Mouse (Mus musculus): ENCODE measurements around the gene Zbtb43. TPM values are rescaled to one million over a fixed set of nuclear protein-coding genes. Genes with fewer than 3 reads are reported as not detected.

Gene Zbtb43
- polyA plus RNA-seq, 1 experiment from 2014 or later: 18.2 TPM

- no peaks in the 10 kb centered on the region for H3K36me3 ChIP-seq
- H3K4me1 ChIP-seq: peaks cover 28% of the 10 kb centered on the region
- H3K9me3 ChIP-seq: no peaks in the 10 kb centered on the region
- H3K27ac ChIP-seq: no peak overlapping the region
- WGBS: 16% methylated on average over 2 of the region's 2 CpGs
- no peaks in the 10 kb centered on the region for H3K27me3 ChIP-seq
- no peak overlapping the region for H3K4me3 ChIP-seq
- ATAC-seq (ENCODE audit: low FRiP score, low read depth): no peak
- H3K9ac ChIP-seq: no peak overlapping the region
- no peak overlapping the region for H3K4me2 ChIP-seq (replicated peaks)
Measured at GRCm38 (mm10) chr2:33438377-33438776, 30.0 kb downstream of the Zbtb43 start.

DNA sequence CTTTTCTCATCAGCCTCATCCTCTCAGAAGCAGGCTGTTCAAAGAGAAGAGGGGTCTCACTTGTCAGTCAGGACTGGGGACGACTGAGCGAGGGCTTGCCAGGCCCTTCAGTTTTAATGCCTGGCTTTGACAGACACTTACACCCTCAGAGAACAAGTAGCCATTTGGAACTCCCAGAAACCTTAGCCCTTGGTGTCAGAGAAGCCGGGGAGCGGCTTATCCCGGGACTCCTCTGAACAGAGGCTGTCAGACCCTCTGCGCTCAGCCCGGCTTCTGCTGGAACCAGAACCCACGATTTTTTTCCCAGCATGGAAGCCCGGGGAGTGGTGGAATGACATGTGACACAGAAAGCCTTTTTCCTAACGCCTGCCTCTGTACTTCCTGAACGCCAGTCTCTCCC lies 31.2 kb downstream of the Zbtb43 start:
- Histone ChIP-seq H3K9ac (no peak overlapping the region), H3K36me3 (no peaks in the 10 kb centered on the region), H3K27ac (no peak overlapping the region), H3K27me3 (no peaks in the 10 kb centered on the region), H3K4me1 (peaks cover 28% of the 10 kb centered on the region), H3K4me3 (no peak overlapping the region), H3K9me3 (no peaks in the 10 kb centered on the region), H3K4me2 (replicated peaks) (no peak overlapping the region)
- ATAC-seq (ENCODE audit: low FRiP score, low read depth): no peak
- WGBS: 42% methylated on average over 11 of the region's 11 CpGs

- Histone ChIP-seq H3K9me3 (no peaks in the 10 kb centered on the region), H3K9ac (peak overlapping the region; percentile 31; the same call in 1 of the 2 replicates), H3K4me1 (peaks cover 33% of the 10 kb centered on the region), H3K4me3 (peak overlapping the region; percentile 24), H3K27ac (no peak overlapping the region), H3K27me3 (no peaks in the 10 kb centered on the region), H3K36me3 (no peaks in the 10 kb centered on the region), H3K4me2 (replicated peaks) (peak overlapping the region; percentile 59)
- no peak for ATAC-seq (ENCODE audit: low FRiP score, low read depth)
- 3% methylated on average over 16 of the region's 16 CpGs for WGBS
Measured at GRCm38 (mm10) chr2:33436035-33436580, 32.3 kb downstream of the Zbtb43 start.

GRCm38 (mm10) chr2:33435036-33435650 lies 33.2 kb downstream of the Zbtb43 start:
- no peaks in the 10 kb centered on the region for H3K36me3 ChIP-seq
- H3K4me3 ChIP-seq: no peak overlapping the region
- ATAC-seq (ENCODE audit: low FRiP score, low read depth): no peak
- H3K9ac ChIP-seq: no peak overlapping the region
- peak overlapping the region; percentile 59; the same call in 1 of the 2 replicates for H3K4me2 ChIP-seq (replicated peaks)
- no peaks in the 10 kb centered on the region for H3K9me3 ChIP-seq
- H3K27me3 ChIP-seq: no peaks in the 10 kb centered on the region
- WGBS: 42% methylated on average over 8 of the region's 8 CpGs
- no peak overlapping the region for H3K27ac ChIP-seq
- H3K4me1 ChIP-seq: peaks cover 35% of the 10 kb centered on the region

GRCm38 (mm10) chr2:33432877-33433276 lies 35.5 kb downstream of the Zbtb43 start:
- H3K4me2 ChIP-seq (replicated peaks): no peak overlapping the region
- H3K9ac ChIP-seq: no peak overlapping the region
- H3K4me3 ChIP-seq: no peak overlapping the region
- H3K27me3 ChIP-seq: no peaks in the 10 kb centered on the region
- H3K27ac ChIP-seq: no peak overlapping the region
- no peak for ATAC-seq (ENCODE audit: low FRiP score, low read depth)
- no peaks in the 10 kb centered on the region for H3K9me3 ChIP-seq
- H3K36me3 ChIP-seq: peaks cover under 1% of the 10 kb centered on the region
- peaks cover 44% of the 10 kb centered on the region for H3K4me1 ChIP-seq
- 53% methylated on average over 5 of the region's 5 CpGs for WGBS

GRCm38 (mm10) chr2:33430771-33431699 lies 37.3 kb downstream of the Zbtb43 start, which contains the start of gene Zbtb34:
TSS of gene Zbtb34 (minus strand) at chr2:33431324.
- peak within 1 kb of the TSS; percentile 87 for H3K4me2 ChIP-seq (replicated peaks)

GRCm38 (mm10) chr2:33430081-33430770 lies 38.1 kb downstream of the Zbtb43 start:
- peak overlapping the region; percentile 99 for H3K4me3 ChIP-seq
- H3K36me3 ChIP-seq: peaks cover 18% of the 10 kb centered on the region
- peak overlapping the region; percentile 96 for H3K9ac ChIP-seq
- H3K4me2 ChIP-seq (replicated peaks): peak overlapping the region; percentile 87
- H3K9me3 ChIP-seq: no peaks in the 10 kb centered on the region
- 3% methylated on average over 13 of the region's 13 CpGs for WGBS
- H3K27me3 ChIP-seq: no peaks in the 10 kb centered on the region
- no peak for ATAC-seq (ENCODE audit: low FRiP score, low read depth)
- peaks cover 30% of the 10 kb centered on the region for H3K4me1 ChIP-seq
- peak overlapping the region; percentile 79; the same call in 1 of the 2 replicates for H3K27ac ChIP-seq

More at GRCm38 (mm10) chr2:33430771-33431699, 37.3 kb downstream of the Zbtb43 start, which contains the start of gene Zbtb34:
- Histone ChIP-seq H3K4me3 (peak within 1 kb of the TSS; percentile 99), H3K4me1 (peaks cover 38% of the 10 kb centered on the region), H3K9me3 (no peaks in the 10 kb centered on the region), H3K36me3 (peaks cover 15% of the 10 kb centered on the region), H3K9ac (peak within 1 kb of the TSS; percentile 96), H3K27me3 (no peaks in the 10 kb centered on the region), H3K27ac (peak within 1 kb of the TSS; percentile 79)
- ATAC-seq (ENCODE audit: low FRiP score, low read depth): peak; percentile 69
- whole genome bisulfite sequencing: under 1% methylated on average over 84 of the region's 102 CpGs

DNA sequence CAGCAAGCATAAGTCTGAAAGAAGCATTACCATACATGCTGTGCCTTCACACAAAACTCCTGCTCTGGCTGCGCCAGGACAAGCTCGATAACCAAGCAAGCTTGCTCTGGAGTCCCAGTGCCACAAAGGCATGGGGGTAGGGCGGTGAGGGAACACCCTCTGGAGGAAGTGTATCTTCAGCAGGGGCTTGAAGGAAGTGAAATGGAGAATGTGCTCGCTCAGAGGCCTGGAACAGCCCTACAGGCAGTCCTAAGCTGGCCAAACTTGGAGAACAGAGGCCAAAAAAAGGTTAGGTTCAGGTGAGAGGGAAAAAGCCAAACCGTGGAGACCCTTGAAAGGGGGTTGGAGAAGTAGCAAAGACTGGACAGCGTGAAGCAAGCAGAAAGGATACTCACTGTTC lies 39.0 kb downstream of the Zbtb43 start:
- H3K9me3 ChIP-seq: no peaks in the 10 kb centered on the region
- H3K4me2 ChIP-seq (replicated peaks): peak overlapping the region; percentile 87
- no peaks in the 10 kb centered on the region for H3K27me3 ChIP-seq
- 47% methylated on average over 6 of the region's 6 CpGs for WGBS
- no peak for ATAC-seq (ENCODE audit: low FRiP score, low read depth)
- peaks cover 27% of the 10 kb centered on the region for H3K4me1 ChIP-seq
- peak overlapping the region; percentile 22; the same call in 1 of the 2 replicates for H3K27ac ChIP-seq
- H3K4me3 ChIP-seq: peak overlapping the region; percentile 99
- H3K36me3 ChIP-seq: peaks cover 18% of the 10 kb centered on the region
- peak overlapping the region; percentile 96 for H3K9ac ChIP-seq

DNA sequence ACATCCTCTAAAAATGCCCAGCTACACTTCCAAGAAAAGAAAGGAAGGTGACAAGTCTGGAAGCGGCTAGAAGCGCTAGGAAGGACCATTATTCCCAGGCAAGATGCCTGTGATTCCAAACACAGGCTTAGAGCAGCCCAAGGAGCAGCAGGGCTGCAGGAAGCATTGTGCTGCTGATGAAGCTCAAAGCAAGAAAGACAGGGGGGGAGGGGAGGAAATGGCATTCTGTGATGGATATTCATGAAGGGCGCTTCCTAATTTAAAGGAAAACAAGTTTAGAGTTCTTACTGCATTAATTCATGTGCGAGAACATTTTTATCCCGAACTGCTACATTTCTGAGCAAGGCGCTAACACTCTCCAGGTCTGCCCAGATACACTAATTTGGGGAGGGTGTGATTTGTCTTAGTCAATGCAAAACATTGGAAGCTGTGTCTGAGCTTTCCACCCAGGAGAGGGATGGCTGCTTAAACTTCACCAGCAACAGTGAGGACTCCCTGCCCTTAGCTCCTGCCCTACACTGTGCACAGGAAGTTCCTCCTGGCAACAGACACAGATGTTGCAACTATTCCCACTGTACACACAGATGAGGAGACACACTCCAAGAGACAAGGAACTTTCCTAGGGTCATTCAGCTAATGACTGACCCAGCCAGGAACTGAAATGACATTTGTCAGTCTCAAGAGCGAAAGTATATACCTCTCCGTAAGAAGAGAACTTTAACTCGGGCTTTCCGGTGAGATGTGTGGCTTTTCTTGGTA lies 41.5 kb downstream of the Zbtb43 start:
- ATAC-seq (ENCODE audit: low FRiP score, low read depth): no peak
- WGBS: 80% methylated on average over 10 of the region's 10 CpGs
- Histone ChIP-seq H3K9me3 (no peaks in the 10 kb centered on the region), H3K9ac (no peak overlapping the region), H3K36me3 (peaks cover 40% of the 10 kb centered on the region), H3K27ac (no peak overlapping the region), H3K4me2 (replicated peaks) (no peak overlapping the region), H3K4me1 (peaks cover 25% of the 10 kb centered on the region), H3K4me3 (no peak overlapping the region), H3K27me3 (no peaks in the 10 kb centered on the region)

- Histone ChIP-seq H3K9me3 (no peaks in the 10 kb centered on the region), H3K4me2 (replicated peaks) (no peak overlapping the region), H3K27ac (no peak overlapping the region), H3K36me3 (peaks cover 41% of the 10 kb centered on the region), H3K9ac (no peak overlapping the region), H3K4me1 (no peaks in the 10 kb centered on the region), H3K4me3 (no peak overlapping the region), H3K27me3 (no peaks in the 10 kb centered on the region)
- 68% methylated on average over 4 of the region's 4 CpGs for WGBS
- no peak for ATAC-seq (ENCODE audit: low FRiP score, low read depth)
Measured at GRCm38 (mm10) chr2:33417454-33417853, 50.9 kb downstream of the Zbtb43 start.

DNA sequence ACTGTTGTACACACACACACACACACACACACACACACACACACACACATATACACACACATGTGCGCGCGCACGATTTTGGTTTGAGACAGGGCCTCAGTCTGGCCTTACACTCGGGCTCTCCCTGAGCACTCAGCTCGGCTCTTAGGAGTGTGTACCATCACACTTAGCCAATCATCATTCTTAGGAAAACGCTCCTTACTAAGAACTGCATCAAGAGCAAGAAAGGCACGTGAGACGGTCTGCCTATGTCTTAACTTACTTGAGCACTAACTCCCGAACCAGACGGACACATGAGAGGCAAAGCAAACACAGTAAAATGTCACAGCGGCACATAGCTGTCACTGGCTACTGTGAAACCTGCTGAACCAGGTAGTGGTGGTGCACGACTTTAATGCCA lies 54.3 kb downstream of the Zbtb43 start:
- Histone ChIP-seq H3K27me3 (no peaks in the 10 kb centered on the region), H3K4me3 (no peak overlapping the region), H3K27ac (no peak overlapping the region), H3K36me3 (peaks cover 50% of the 10 kb centered on the region), H3K9ac (no peak overlapping the region), H3K4me2 (replicated peaks) (no peak overlapping the region), H3K9me3 (no peaks in the 10 kb centered on the region), H3K4me1 (no peaks in the 10 kb centered on the region)
- ATAC-seq (ENCODE audit: low FRiP score, low read depth): no peak
- WGBS: 95% methylated on average over 13 of the region's 13 CpGs
